12 mouse cellular contexts compared by ENCODE assay signal in genomic region chr4:135883401-135883851, GRCm38 (mm10). TPM values are rescaled to one million over a fixed set of nuclear protein-coding genes. Genes with fewer than 3 reads are reported as not detected.
DNase-seq lines count a peak whose midpoint lies in the region; ATAC-seq and TF ChIP-seq lines count a peak whose summit lies in the region.
"Had no signal": no experiment of that assay in that cellular context is flagged by ENCODE, and none has a peak within 500 bp of the region (broad histone marks: within the 10 kb centered on the region; RNA-seq: fewer than 3 reads in every experiment).

No protein-coding gene starts in this region.

- no peak overlapping the region for H3K4me3 ChIP-seq in liver, embryonic 15.5 days (replicated peaks)
- no peak overlapping the region for H3K4me3 ChIP-seq in liver, embryonic 11.5 days (ENCODE audit: low read depth, low read length)
- no peak overlapping the region for H3K4me3 ChIP-seq in ES-Bruce4 (ENCODE audit: low read depth, low read length)
- H3K4me3 ChIP-seq: hindbrain, embryonic 15.5 days had no signal

- TF ChIP-seq EP300 in ES-Bruce4 (IDR thresholded peaks at IDR 0.05; ENCODE audit: insufficient read depth, low read depth, low read length), result no peak

- no peak for ATAC-seq in liver, embryonic 15.5 days (ENCODE audit: insufficient read depth)
- ATAC-seq in liver, embryonic 11.5 days (replicated peaks; ENCODE audit: low FRiP score), result no peak

- H3K4me2 ChIP-seq in liver, embryonic 15.5 days, result no peak overlapping the region
- no peak overlapping the region for H3K4me2 ChIP-seq in liver, embryonic 11.5 days
- H3K4me2 ChIP-seq: hindbrain, embryonic 15.5 days; midbrain, embryonic 11.5 days had no signal

- DNase-seq in liver, embryonic 11.5 days (ENCODE audit: low spot score), result no peak
- peak; percentile 88 for DNase-seq in Muller cell, postnatal 12 days (ENCODE audit: inconsistent ontology term)
- peak; percentile 54 for DNase-seq in kidney, adult 9 months
- DNase-seq in cerebellum, postnatal 25 days, result no peak
- no peak for DNase-seq in right cerebral cortex, adult 18-20 months
- no peak for DNase-seq in gastrocnemius, postnatal 10 days
- DNase-seq: cerebellum, postnatal 10 days; right cerebral cortex, postnatal 14 days had no signal

- H3K4me1 ChIP-seq in liver, embryonic 15.5 days (replicated peaks), result peaks cover 15% of the 10 kb centered on the region
- peaks cover 5% of the 10 kb centered on the region; the same call in 1 of the 2 replicates for H3K4me1 ChIP-seq in liver, embryonic 11.5 days (replicated peaks; ENCODE audit: control insufficient read depth, insufficient read depth, low read length)
- H3K4me1 ChIP-seq in ES-Bruce4 (ENCODE audit: control insufficient read depth, insufficient read depth, low read length), result peaks cover 2% of the 10 kb centered on the region
- H3K4me1 ChIP-seq: hindbrain, embryonic 15.5 days had no signal

- no peaks in the 10 kb centered on the region for H3K36me3 ChIP-seq in liver, embryonic 15.5 days (replicated peaks)
- H3K36me3 ChIP-seq in liver, embryonic 11.5 days (ENCODE audit: control insufficient read depth, insufficient read depth, low read length), result no peaks in the 10 kb centered on the region
- H3K36me3 ChIP-seq in ES-Bruce4 (ENCODE audit: control insufficient read depth, insufficient read depth, low read length, poor library complexity, severe bottlenecking), result no peaks in the 10 kb centered on the region
- H3K36me3 ChIP-seq: hindbrain, embryonic 15.5 days had no signal

- TF ChIP-seq POLR2A in ES-Bruce4 (IDR thresholded peaks at IDR 0.05; ENCODE audit: insufficient read depth, low read length), result no peak

- H3K9me3 ChIP-seq in liver, embryonic 15.5 days (replicated peaks), result no peaks in the 10 kb centered on the region
- H3K9me3 ChIP-seq in liver, embryonic 11.5 days (ENCODE audit: control insufficient read depth, low read length), result no peaks in the 10 kb centered on the region
- no peaks in the 10 kb centered on the region for H3K9me3 ChIP-seq in ES-Bruce4 (replicated peaks; ENCODE audit: control insufficient read depth, insufficient read depth, low read length, poor library complexity, severe bottlenecking)
- H3K9me3 ChIP-seq: hindbrain, embryonic 15.5 days had no signal

- peak overlapping the region; percentile 33; the same call in 1 of the 2 replicates for H3K27ac ChIP-seq in liver, embryonic 15.5 days (replicated peaks)
- no peak overlapping the region for H3K27ac ChIP-seq in liver, embryonic 11.5 days (ENCODE audit: low read depth, low read length)
- no peak overlapping the region for H3K27ac ChIP-seq in ES-Bruce4 (ENCODE audit: insufficient read depth, low read length)
- H3K27ac ChIP-seq: hindbrain, embryonic 15.5 days had no signal

- no peaks in the 10 kb centered on the region for H3K27me3 ChIP-seq in liver, embryonic 15.5 days
- H3K27me3 ChIP-seq in liver, embryonic 11.5 days (replicated peaks; ENCODE audit: control insufficient read depth, insufficient read depth, low read length), result no peaks in the 10 kb centered on the region
- no peaks in the 10 kb centered on the region for H3K27me3 ChIP-seq in ES-Bruce4 (ENCODE audit: control insufficient read depth, insufficient read depth, low read length, poor library complexity, severe bottlenecking)
- H3K27me3 ChIP-seq: hindbrain, embryonic 15.5 days had no signal

- no peak overlapping the region for H3K9ac ChIP-seq in liver, embryonic 15.5 days
- H3K9ac ChIP-seq in liver, embryonic 11.5 days (ENCODE audit: low read depth, low read length), result no peak overlapping the region
- H3K9ac ChIP-seq in ES-Bruce4 (ENCODE audit: low read depth, poor library complexity, severe bottlenecking), result peak overlapping the region; percentile 18; the same call in 1 of the 2 replicates
- H3K9ac ChIP-seq: hindbrain, embryonic 15.5 days had no signal

- 51% methylated on average over 10 of the region's 10 CpGs for WGBS in liver, embryonic 15.5 days (ENCODE audit: insufficient replicate concordance)
- 62% methylated on average over 10 of the region's 10 CpGs for WGBS in liver, embryonic 11.5 days

- TF ChIP-seq CTCF in ES-Bruce4 (IDR thresholded peaks at IDR 0.05; ENCODE audit: low read depth, low read length), result no peak

RNA-seq across cellular contexts. Expression of gene Pnrc2, which starts 9.8 kb away (rescaled TPM):
- 77.1 and 78.3 TPM in 2 replicates for polyA plus RNA-seq in liver, embryonic 15.5 days (2015; fragmentation: Nextera tagmentation; extraction: Ambion mirVana)
- polyA plus RNA-seq in liver, embryonic 11.5 days (2014; fragmentation: Nextera tagmentation; extraction: Ambion mirVana), result 133 and 147 TPM in 2 replicates
- 77.4 and 84.4 TPM in 2 replicates for polyA plus RNA-seq in ES-Bruce4 (2011; ENCODE audit: insufficient read depth, insufficient read length, low read depth, missing spikeins)
- 10 to 100 TPM; 59.0 to 71.8 TPM for total RNA-seq in gastrocnemius, postnatal 10 days (2021)

RNA-seq across cellular contexts. Expression of gene Cnr2, which starts 11.8 kb away (rescaled TPM):
- polyA plus RNA-seq in liver, embryonic 15.5 days (2015; fragmentation: Nextera tagmentation; extraction: Ambion mirVana), result 2.8 and 3.0 TPM in 2 replicates
- polyA plus RNA-seq in liver, embryonic 11.5 days (2014; fragmentation: Nextera tagmentation; extraction: Ambion mirVana), result 6.3 and 7.1 TPM in 2 replicates
- polyA plus RNA-seq in ES-Bruce4 (2011; ENCODE audit: insufficient read depth, insufficient read length, low read depth, missing spikeins), result 0.16 TPM in 1 of 2 replicates, not detected in the other
- under 1 TPM; 0.75 to 0.95 TPM for total RNA-seq in gastrocnemius, postnatal 10 days (2021)

RNA-seq across cellular contexts. Expression of gene Srsf10, which starts 27.9 kb away (rescaled TPM):
- polyA plus RNA-seq in liver, embryonic 15.5 days (2015; fragmentation: Nextera tagmentation; extraction: Ambion mirVana), result 87.2 and 90.0 TPM in 2 replicates
- 233 and 249 TPM in 2 replicates for polyA plus RNA-seq in liver, embryonic 11.5 days (2014; fragmentation: Nextera tagmentation; extraction: Ambion mirVana)
- 293 and 302 TPM in 2 replicates for polyA plus RNA-seq in ES-Bruce4 (2011; ENCODE audit: insufficient read depth, insufficient read length, low read depth, missing spikeins)
- 10 to 100 TPM; 47.2 to 59.0 TPM for total RNA-seq in gastrocnemius, postnatal 10 days (2021)

RNA-seq across cellular contexts. Expression of gene Fuca1, which starts 37.1 kb away (rescaled TPM):
- polyA plus RNA-seq in liver, embryonic 15.5 days (2015; fragmentation: Nextera tagmentation; extraction: Ambion mirVana), result 24.0 and 29.4 TPM in 2 replicates
- 39.6 and 47.7 TPM in 2 replicates for polyA plus RNA-seq in liver, embryonic 11.5 days (2014; fragmentation: Nextera tagmentation; extraction: Ambion mirVana)
- 46.0 and 47.2 TPM in 2 replicates for polyA plus RNA-seq in ES-Bruce4 (2011; ENCODE audit: insufficient read depth, insufficient read length, low read depth, missing spikeins)
- 10 to 100 TPM; 36.1 to 41.4 TPM for total RNA-seq in gastrocnemius, postnatal 10 days (2021)

Comparison
In these comparisons a context has a peak if more than half of its experiments do, and no peak if none do; other contexts are left out.
1. DNase-seq: peak in Muller cell, postnatal 12 days (single experiment) and kidney, adult 9 months (single experiment); none in liver, embryonic 11.5 days (single experiment), cerebellum, postnatal 25 days (0 of 2), right cerebral cortex, adult 18-20 months (single experiment) and gastrocnemius, postnatal 10 days (single experiment).